Mouse (Mus musculus): ENCODE measurements around the gene Irgm1. TPM values are rescaled to one million over a fixed set of nuclear protein-coding genes. Genes with fewer than 3 reads are reported as not detected.

The Irgm1 gene
- total RNA-seq, 1 experiment, result 5.7 TPM

- no peak overlapping the region for H3K27ac ChIP-seq (ENCODE audit: insufficient read depth, low read depth, low read length, poor library complexity, severe bottlenecking)
- H3K4me3 ChIP-seq (ENCODE audit: insufficient read depth in 1 of 2, low read depth in 1 of 2, low read length in 2 of 2, poor library complexity in 1 of 2, severe bottlenecking in 1 of 2), result 0 out of 4 replicates have a peak overlapping the region, but pooled peaks of 1 of the 2 experiments have one; percentile 0
- DNase-seq (ENCODE audit: low read depth, low spot score), result no peak
- no peak overlapping the region for H3K9ac ChIP-seq (ENCODE audit: insufficient read depth, low read depth, low read length, poor library complexity, severe bottlenecking)
- H3K9me3 ChIP-seq (ENCODE audit: control insufficient read depth, insufficient read depth, low read depth, low read length), result no peaks in the 10 kb centered on the region
- in situ Hi-C loops (cut with MboI; ENCODE audit: low sequenced_read_pairs in 2 of 2, unreplicated experiment in 2 of 2), result loop anchor here (5.0 to 25.0 kb wide), 4 partner anchors 227 to 394 kb away; partner anchors contain the start of gene Olfr1396 (in 1 of the 2)
- TF ChIP-seq MAFK (IDR thresholded peaks at IDR 0.05; ENCODE audit: insufficient read depth, low read depth, low read length), result no peak
- no peak for TF ChIP-seq ZNF384 (IDR thresholded peaks at IDR 0.05; ENCODE audit: low read depth, low read length)
- no peak for TF ChIP-seq ZC3H11A (IDR thresholded peaks at IDR 0.05; ENCODE audit: borderline replicate concordance, low read depth, low read length)
- no peak for TF ChIP-seq CHD2 (IDR thresholded peaks at IDR 0.05; ENCODE audit: low read depth, low read length)
- TF ChIP-seq HCFC1 (IDR thresholded peaks at IDR 0.05; ENCODE audit: borderline replicate concordance, insufficient read depth, low read length), result no peak
- H3K36me3 ChIP-seq (ENCODE audit: control insufficient read depth, insufficient read depth, low read length, poor library complexity, severe bottlenecking), result no peaks in the 10 kb centered on the region
- peaks cover 0 to 5% of the 10 kb centered on the region in 2 experiments; a peak in 1 of 4 replicates for H3K4me1 ChIP-seq (ENCODE audit: control insufficient read depth in 2 of 2, insufficient read depth in 2 of 2, low read length in 2 of 2, poor library complexity in 1 of 2)
Measured at GRCm38 (mm10) chr11:48870781-48871180, 702 bp downstream of the Irgm1 start.

DNA sequence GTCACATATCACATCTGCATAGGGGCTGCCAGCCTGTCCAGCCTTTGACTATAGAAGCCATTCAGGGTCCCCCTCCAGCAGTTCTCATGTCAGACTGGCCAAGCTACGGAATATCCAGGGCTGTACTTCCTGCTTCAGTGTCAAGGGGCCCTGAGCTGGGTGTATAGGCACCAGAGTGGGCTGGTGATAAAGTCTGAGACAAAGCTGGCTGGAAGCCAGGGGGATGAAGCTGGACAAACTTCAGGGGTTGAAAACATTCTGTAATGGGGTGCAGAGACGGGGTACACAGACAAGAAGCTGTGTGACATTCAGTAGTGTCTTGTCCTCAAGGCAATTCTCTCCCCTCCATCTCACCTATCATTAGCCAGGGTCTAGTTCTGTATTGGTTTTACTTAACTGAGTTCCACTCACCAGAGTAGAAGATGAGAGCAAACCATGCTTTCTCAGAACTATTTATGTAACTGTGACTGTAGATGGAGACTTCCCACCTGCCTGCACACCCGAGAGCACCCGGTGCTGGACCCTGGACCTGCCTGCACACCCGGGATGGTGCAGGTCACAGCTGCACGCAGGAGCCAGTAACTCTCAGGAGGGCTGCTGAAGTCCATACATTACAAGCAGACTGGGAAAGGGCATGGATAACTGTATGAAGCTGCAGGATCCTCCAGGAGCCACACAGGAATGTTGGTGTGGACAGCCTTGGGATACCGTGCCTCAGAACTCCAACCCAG is 1.9 kb downstream of the Irgm1 start:
- H3K4me3 ChIP-seq (ENCODE audit: insufficient read depth in 1 of 2, low read depth in 1 of 2, low read length in 2 of 2, poor library complexity in 1 of 2, severe bottlenecking in 1 of 2), result no peak overlapping the region
- DNase-seq (ENCODE audit: low read depth, low spot score), result no peak
- H3K9me3 ChIP-seq (ENCODE audit: control insufficient read depth, insufficient read depth, low read depth, low read length), result no peaks in the 10 kb centered on the region
- H3K36me3 ChIP-seq (ENCODE audit: control insufficient read depth, insufficient read depth, low read length, poor library complexity, severe bottlenecking), result no peaks in the 10 kb centered on the region
- TF ChIP-seq CHD2 (IDR thresholded peaks at IDR 0.05; ENCODE audit: low read depth, low read length), result no peak
- no peak for TF ChIP-seq MAFK (IDR thresholded peaks at IDR 0.05; ENCODE audit: insufficient read depth, low read depth, low read length)
- TF ChIP-seq ZC3H11A (IDR thresholded peaks at IDR 0.05; ENCODE audit: borderline replicate concordance, low read depth, low read length), result no peak
- no peak for TF ChIP-seq HCFC1 (IDR thresholded peaks at IDR 0.05; ENCODE audit: borderline replicate concordance, insufficient read depth, low read length)
- TF ChIP-seq ZNF384 (IDR thresholded peaks at IDR 0.05; ENCODE audit: low read depth, low read length), result no peak
- in situ Hi-C loops (cut with MboI; ENCODE audit: low sequenced_read_pairs in 2 of 2, unreplicated experiment in 2 of 2), result loop anchor here (5.0 to 25.0 kb wide), 4 partner anchors 228 to 395 kb away; partner anchors contain the start of gene Olfr1396 (in 1 of the 2)
- peaks cover 0 to 5% of the 10 kb centered on the region in 2 experiments; a peak in 1 of 4 replicates for H3K4me1 ChIP-seq (ENCODE audit: control insufficient read depth in 2 of 2, insufficient read depth in 2 of 2, low read length in 2 of 2, poor library complexity in 1 of 2)
- H3K9ac ChIP-seq (ENCODE audit: insufficient read depth, low read depth, low read length, poor library complexity, severe bottlenecking), result no peak overlapping the region
- no peak overlapping the region; the same call in 1 of the 2 replicates for H3K27ac ChIP-seq (ENCODE audit: insufficient read depth, low read depth, low read length, poor library complexity, severe bottlenecking)

DNA sequence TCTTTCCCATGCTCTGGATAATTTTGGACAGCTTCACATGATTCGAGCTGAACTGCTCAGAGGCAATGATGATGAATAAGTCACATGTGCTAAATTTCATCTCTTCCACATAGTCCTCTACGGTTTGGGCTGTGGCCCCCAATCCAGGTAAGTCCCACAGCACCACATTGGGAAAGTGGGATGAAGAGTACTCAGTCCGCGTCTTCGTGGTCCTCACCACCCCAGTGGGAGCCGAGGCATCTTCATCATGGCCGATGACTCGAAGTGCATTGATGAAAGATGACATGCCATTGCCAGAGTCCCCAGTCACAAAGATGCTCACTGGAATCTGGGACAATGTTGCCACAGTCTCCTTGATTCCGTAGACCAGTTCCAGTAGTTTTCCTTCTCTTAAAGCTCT is 5.0 kb downstream of the Irgm1 start:
- Histone ChIP-seq H3K9ac (ENCODE audit: insufficient read depth, low read depth, low read length, poor library complexity, severe bottlenecking) (no peak overlapping the region), H3K36me3 (ENCODE audit: control insufficient read depth, insufficient read depth, low read length, poor library complexity, severe bottlenecking) (no peaks in the 10 kb centered on the region), H3K4me3 (ENCODE audit: insufficient read depth in 1 of 2, low read depth in 1 of 2, low read length in 2 of 2, poor library complexity in 1 of 2, severe bottlenecking in 1 of 2) (no peak overlapping the region), H3K9me3 (ENCODE audit: control insufficient read depth, insufficient read depth, low read depth, low read length) (no peaks in the 10 kb centered on the region), H3K27ac (ENCODE audit: insufficient read depth, low read depth, low read length, poor library complexity, severe bottlenecking) (no peak overlapping the region), H3K4me1 (ENCODE audit: control insufficient read depth in 2 of 2, insufficient read depth in 2 of 2, low read length in 2 of 2, poor library complexity in 1 of 2) (peaks cover 0 to 3% of the 10 kb centered on the region in 2 experiments; a peak in 1 of 4 replicates)
- DNase-seq (ENCODE audit: low read depth, low spot score), result no peak
- in situ Hi-C loops (cut with MboI; ENCODE audit: low sequenced_read_pairs in 2 of 2, unreplicated experiment in 2 of 2), result loop anchor here in 1 of 2 experiments (25.0 kb wide), 1 partner anchor 396 kb away; no protein-coding TSS in a partner anchor
- TF ChIP-seq CHD2 (IDR thresholded peaks at IDR 0.05; ENCODE audit: low read depth, low read length) (no peak), ZC3H11A (IDR thresholded peaks at IDR 0.05; ENCODE audit: borderline replicate concordance, low read depth, low read length) (no peak), MAFK (IDR thresholded peaks at IDR 0.05; ENCODE audit: insufficient read depth, low read depth, low read length) (no peak), HCFC1 (IDR thresholded peaks at IDR 0.05; ENCODE audit: borderline replicate concordance, insufficient read depth, low read length) (no peak), ZNF384 (IDR thresholded peaks at IDR 0.05; ENCODE audit: low read depth, low read length) (no peak)

DNA sequence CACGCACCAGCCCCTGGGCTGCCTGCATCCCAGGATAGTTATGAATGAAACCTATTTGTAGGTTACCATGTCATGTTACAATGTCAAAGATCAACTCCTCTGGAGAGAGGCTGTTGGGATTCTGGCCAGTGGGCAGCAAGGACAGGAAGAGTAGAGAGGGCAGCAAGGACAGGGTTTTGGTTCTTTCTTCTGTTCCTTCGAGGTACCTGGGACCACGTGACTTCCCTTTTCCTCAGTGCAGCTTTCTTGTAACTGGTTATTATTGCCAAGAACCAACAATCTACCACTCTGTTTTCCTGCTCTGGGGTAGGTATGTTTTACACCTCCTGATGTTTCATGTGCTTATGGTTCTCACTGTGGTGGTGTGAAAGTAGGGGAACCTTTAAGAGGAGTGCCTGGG is 7.7 kb downstream of the Irgm1 start:
- no peak overlapping the region for H3K27ac ChIP-seq (ENCODE audit: insufficient read depth, low read depth, low read length, poor library complexity, severe bottlenecking)
- H3K9ac ChIP-seq (ENCODE audit: insufficient read depth, low read depth, low read length, poor library complexity, severe bottlenecking), result no peak overlapping the region
- DNase-seq (ENCODE audit: low read depth, low spot score), result no peak
- in situ Hi-C loops (cut with MboI; ENCODE audit: low sequenced_read_pairs in 2 of 2, unreplicated experiment in 2 of 2), result loop anchor here in 1 of 2 experiments (25.0 kb wide), 1 partner anchor 398 kb away; no protein-coding TSS in a partner anchor
- no peaks in the 10 kb centered on the region for H3K36me3 ChIP-seq (ENCODE audit: control insufficient read depth, insufficient read depth, low read length, poor library complexity, severe bottlenecking)
- H3K4me1 ChIP-seq (ENCODE audit: control insufficient read depth in 2 of 2, insufficient read depth in 2 of 2, low read length in 2 of 2, poor library complexity in 1 of 2), result no peaks in the 10 kb centered on the region; a peak in 1 of 4 replicates
- no peaks in the 10 kb centered on the region for H3K9me3 ChIP-seq (ENCODE audit: control insufficient read depth, insufficient read depth, low read depth, low read length)
- TF ChIP-seq HCFC1 (IDR thresholded peaks at IDR 0.05; ENCODE audit: borderline replicate concordance, insufficient read depth, low read length) (no peak), ZNF384 (IDR thresholded peaks at IDR 0.05; ENCODE audit: low read depth, low read length) (no peak), CHD2 (IDR thresholded peaks at IDR 0.05; ENCODE audit: low read depth, low read length) (no peak), ZC3H11A (IDR thresholded peaks at IDR 0.05; ENCODE audit: borderline replicate concordance, low read depth, low read length) (no peak), MAFK (IDR thresholded peaks at IDR 0.05; ENCODE audit: insufficient read depth, low read depth, low read length) (no peak)
- H3K4me3 ChIP-seq (ENCODE audit: insufficient read depth in 1 of 2, low read depth in 1 of 2, low read length in 2 of 2, poor library complexity in 1 of 2, severe bottlenecking in 1 of 2), result no peak overlapping the region
